Mouse (Mus musculus) heart, postnatal 25 days (tissue): ENCODE results near the gene Cmtm1. TPM values are rescaled to one million over a fixed set of nuclear protein-coding genes. Genes with fewer than 3 reads are reported as not detected.
"Not testable (repeated sequence)": the region's sequence is repeated elsewhere in the genome, so short reads cannot be mapped to it uniquely, and the experiment has no call there.

Experiments
- DNase-seq: peaks from one replicate; pipeline ENCODE4 v3.0.0; 2022; ENCODE audit warnings: low spot score
- intact Hi-C: fragments of 180-260 bp; cut with DNase I; formaldehyde crosslinking; loops from one replicate; pipeline ENCODE4 v1.15.1; 2025
- total RNA-seq, 2 experiments: library from RNA; stranded (reverse); gene quantifications; 2 replicates each; pipeline ENCODE4 v1.2.3; 2021

The Cmtm1 gene
- total RNA-seq, 2 experiments from 2014 or later = not detected

- intact Hi-C loops = no loop called here
These were observed 23.0 kb upstream of the Cmtm1 start for GRCm38 (mm10) chr8:104332665-104333631.

GRCm38 (mm10) chr8:104321930-104322329 is 12.0 kb upstream of the Cmtm1 start, which contains the start of gene Cmtm2b:
Gene Cmtm2b, plus strand, starts transcription at chr8:104322230.
- intact Hi-C loops, DNase-seq: not testable (repeated sequence)

More at GRCm38 (mm10) chr8:104332665-104333631, 23.0 kb upstream of the Cmtm1 start:
- DNase-seq = no peak

- intact Hi-C loops, DNase-seq: not testable (repeated sequence)
These were observed 11.3 kb upstream of the Cmtm1 start, which contains the start of gene Gm11020 for GRCm38 (mm10) chr8:104321267-104321666. Gene Gm11020, plus strand, starts transcription at chr8:104321567.

GRCm38 (mm10) chr8:104313311-104313710 is 3.4 kb upstream of the Cmtm1 start:
- intact Hi-C loops = no loop called here
- DNase-seq = no peak

GRCm38 (mm10) chr8:104312023-104312422 is 2.1 kb upstream of the Cmtm1 start:
- intact Hi-C loops, DNase-seq: not testable (repeated sequence)

- DNase-seq, intact Hi-C loops: not testable (repeated sequence)
These were observed 1.6 kb downstream of the Cmtm1 start for GRCm38 (mm10) chr8:104308341-104308740.

GRCm38 (mm10) chr8:104304962-104305361 is 5.0 kb downstream of the Cmtm1 start:
- intact Hi-C loops = no loop called here
- no peak for DNase-seq

GRCm38 (mm10) chr8:104302536-104302935 is 7.4 kb downstream of the Cmtm1 start:
- DNase-seq, intact Hi-C loops: not testable (repeated sequence)

- intact Hi-C loops, DNase-seq: not testable (repeated sequence)
These were observed 8.4 kb downstream of the Cmtm1 start for GRCm38 (mm10) chr8:104301577-104301976.

- intact Hi-C loops = no loop called here
- no peak for DNase-seq
These were observed 15.5 kb downstream of the Cmtm1 start for GRCm38 (mm10) chr8:104294396-104294795.

GRCm38 (mm10) chr8:104293081-104293480 is 16.9 kb downstream of the Cmtm1 start, which contains the start of gene Cmtm2a:
Gene Cmtm2a, minus strand, starts transcription at chr8:104293181.
- intact Hi-C loops, DNase-seq: not testable (repeated sequence)

GRCm38 (mm10) chr8:104268937-104269440 is 41.0 kb downstream of the Cmtm1 start:
- DNase-seq = no peak
- intact Hi-C loops = no loop called here

GRCm38 (mm10) chr8:104268368-104268767 is 41.6 kb downstream of the Cmtm1 start:
- intact Hi-C loops = no loop called here
- no peak for DNase-seq

GRCm38 (mm10) chr8:104264271-104264935 is 45.5 kb downstream of the Cmtm1 start:
- DNase-seq, intact Hi-C loops: not testable (repeated sequence)

- DNase-seq, intact Hi-C loops: not testable (repeated sequence)
These were observed 48.1 kb downstream of the Cmtm1 start for GRCm38 (mm10) chr8:104261802-104262201.

- DNase-seq = no peak
- intact Hi-C loops = loop anchor here (10.0 kb wide), 2 partner anchors 182 to 312 kb away; no protein-coding TSS in a partner anchor
These were observed 56.9 kb downstream of the Cmtm1 start for GRCm38 (mm10) chr8:104253016-104253415.

- no peak for DNase-seq
- intact Hi-C loops = loop anchor here (2.0 to 10.0 kb wide), 3 partner anchors 91 to 313 kb away; no protein-coding TSS in a partner anchor
These were observed 58.5 kb downstream of the Cmtm1 start for GRCm38 (mm10) chr8:104251461-104251860.

GRCm38 (mm10) chr8:104250439-104251367 is 59.2 kb downstream of the Cmtm1 start, which contains the start of gene Cklf:
Gene Cklf, plus strand, starts transcription at chr8:104250861.
- DNase-seq = peak; percentile 73
- intact Hi-C loops = loop anchor here (2.0 to 10.0 kb wide), 3 partner anchors 92 to 314 kb away; no protein-coding TSS in a partner anchor
